Mouse (Mus musculus) adipose tissue, adult 10 weeks (tissue): ENCODE results near the gene Adora2a. TPM values are rescaled to one million over a fixed set of nuclear protein-coding genes. Genes with fewer than 3 reads are reported as not detected.

Experiments used
- polyA plus RNA-seq: library from polyadenylated mRNA; stranded (reverse); fragments of 350-450 nt; fragmentation: Illumina TruSeq; extraction: RNeasy Lipid Tissue Mini Kit (QIAGEN cat#74804); gene quantifications from one replicate; pipeline ENCODE4 v1.2.3, GENCODE M21; 2014; ENCODE audit warnings: low read depth, low replicate concordance

The Adora2a gene
- polyA plus RNA-seq: 6.9 TPM

GRCm38 (mm10) chr10:75316872-75316907, at the start of gene Adora2a:
Adora2a (plus strand) TSS chr10:75316877.

Other genes with a start within 250 kb of the Adora2a start
- 27.0 TPM for gene Specc1l, start 104.8 kb upstream of the Adora2a start, polyA plus RNA-seq
- gene Upb1, start 84.2 kb downstream of the Adora2a start, polyA plus RNA-seq: 2.7 TPM
- 59.1 TPM for gene Snrpd3, start 200.7 kb downstream of the Adora2a start, polyA plus RNA-seq
- 32.0 TPM for gene Gucd1, start 201.1 kb downstream of the Adora2a start, polyA plus RNA-seq
- gene Lrrc75b, start 243.5 kb downstream of the Adora2a start, polyA plus RNA-seq: 19.3 TPM
- 177 TPM for gene Ggt1, start 244.7 kb downstream of the Adora2a start, polyA plus RNA-seq